Mouse (Mus musculus) cortical plate, adult 2 months (tissue): ENCODE results near the gene Hvcn1. TPM values are rescaled to one million over a fixed set of nuclear protein-coding genes. Genes with fewer than 3 reads are reported as not detected.
"Not testable (repeated sequence)": the region's sequence is repeated elsewhere in the genome, so short reads cannot be mapped to it uniquely, and the experiment has no call there.

ENCODE experiments used
- H3K27ac ChIP-seq: fragments of 200-500 bp; 2 replicates; pipeline ENCODE4 v1.5.1; 2012; ENCODE audit warnings: low read length, control low read depth, inconsistent platforms; ENCODE audit not compliant: insufficient read depth
- H3K4me1 ChIP-seq: fragments of 200-500 bp; 2 replicates; pipeline ENCODE4 v1.6.1; 2011; ENCODE audit warnings: low read length; ENCODE audit not compliant: control insufficient read depth, insufficient read depth
- H3K4me3 ChIP-seq: fragments of 200-500 bp; 2 replicates; pipeline ENCODE4 v1.5.1; 2011; ENCODE audit warnings: mild to moderate bottlenecking, low read length, control low read depth; ENCODE audit not compliant: insufficient read depth
- CTCF ChIP-seq: fragments of 200-500 bp; IDR thresholded peaks from 2 replicates; pipeline ENCODE4 v1.5.1; 2011; ENCODE audit warnings: mild to moderate bottlenecking, control low read depth, low read length; ENCODE audit not compliant: insufficient read depth; ENCODE audit errors: extremely low read depth
- POLR2A ChIP-seq: fragments of 200-500 bp; IDR thresholded peaks from 2 replicates; pipeline ENCODE4 v1.6.1; 2011; ENCODE audit warnings: mild to moderate bottlenecking, low read length, control low read depth; ENCODE audit not compliant: insufficient read depth; ENCODE audit errors: extremely low read depth
- polyA plus RNA-seq: library from polyadenylated mRNA; depleted of rRNA; stranded (reverse); fragments of >200 nt; gene quantifications from 2 replicates; pipeline ENCODE4 v1.2.3, GENCODE M21; 2012

The Hvcn1 gene
- polyA plus RNA-seq, 1 experiment = 3.6 TPM

DNA sequence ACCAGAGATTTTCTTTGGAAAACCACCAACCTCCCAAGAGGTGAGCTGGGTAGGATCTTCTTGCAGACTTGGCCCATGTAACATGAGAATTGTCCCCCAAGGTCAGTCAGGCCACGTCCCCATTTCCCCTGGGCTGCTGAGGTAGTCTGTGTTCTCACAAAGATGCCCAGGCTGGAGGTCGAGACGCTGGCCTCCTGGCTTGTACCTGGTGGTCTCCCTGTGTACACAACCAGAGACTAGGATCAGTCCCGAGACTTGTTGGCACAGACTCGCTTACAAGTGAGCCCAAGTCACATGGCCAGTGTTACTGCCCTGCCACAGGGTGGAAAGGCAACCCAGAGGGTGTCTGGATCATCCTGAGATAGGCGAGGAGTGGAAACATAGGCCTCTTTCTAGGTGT, 4.7 kb upstream of the Hvcn1 start:
- Histone ChIP-seq H3K4me1 (no peaks in the 10 kb centered on the region), H3K27ac (no peak overlapping the region), H3K4me3 (no peak overlapping the region)
- TF ChIP-seq POLR2A (no peak), CTCF (no peak)

- Histone ChIP-seq H3K27ac (no peak overlapping the region), H3K4me3 (no peak overlapping the region), H3K4me1 (no peaks in the 10 kb centered on the region)
- TF ChIP-seq POLR2A = no peak
- no peak for TF ChIP-seq CTCF
Measured at GRCm38 (mm10) chr5:122204180-122204579, 2.4 kb upstream of the Hvcn1 start.

DNA sequence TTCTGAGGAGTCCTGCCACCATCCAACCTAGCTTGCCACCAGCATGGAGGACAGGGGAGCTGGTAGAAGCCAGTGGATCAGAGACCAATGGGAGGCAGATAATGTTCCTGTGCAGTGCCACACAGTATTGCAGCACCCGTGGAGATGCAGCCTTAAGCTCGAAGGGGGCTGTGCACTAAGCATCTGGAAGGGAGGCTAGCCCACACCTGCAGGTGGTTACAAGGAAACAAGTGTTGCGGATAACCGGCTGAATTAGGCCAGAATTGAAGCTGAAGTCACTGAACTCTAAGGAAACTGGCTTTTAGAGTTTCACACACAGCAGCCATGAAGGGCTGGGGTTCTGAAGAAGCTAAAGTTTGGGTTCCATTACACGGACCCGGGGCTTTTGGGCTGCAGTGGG, 2.3 kb downstream of the Hvcn1 start:
- no peak for TF ChIP-seq POLR2A
- no peak for TF ChIP-seq CTCF
- Histone ChIP-seq H3K4me1 (no peaks in the 10 kb centered on the region), H3K4me3 (no peak overlapping the region), H3K27ac (no peak overlapping the region)

GRCm38 (mm10) chr5:122209591-122210368, 3.2 kb downstream of the Hvcn1 start:
- H3K4me3 ChIP-seq = no peak overlapping the region
- TF ChIP-seq POLR2A = no peak
- no peak for TF ChIP-seq CTCF
- no peaks in the 10 kb centered on the region for H3K4me1 ChIP-seq
- no peak overlapping the region for H3K27ac ChIP-seq

GRCm38 (mm10) chr5:122210890-122211289, 4.3 kb downstream of the Hvcn1 start:
- H3K27ac ChIP-seq = no peak overlapping the region
- no peaks in the 10 kb centered on the region for H3K4me1 ChIP-seq
- no peak for TF ChIP-seq CTCF
- TF ChIP-seq POLR2A = no peak
- no peak overlapping the region for H3K4me3 ChIP-seq

GRCm38 (mm10) chr5:122212125-122212524, 5.5 kb downstream of the Hvcn1 start:
- TF ChIP-seq CTCF (no peak), POLR2A (no peak)

DNA sequence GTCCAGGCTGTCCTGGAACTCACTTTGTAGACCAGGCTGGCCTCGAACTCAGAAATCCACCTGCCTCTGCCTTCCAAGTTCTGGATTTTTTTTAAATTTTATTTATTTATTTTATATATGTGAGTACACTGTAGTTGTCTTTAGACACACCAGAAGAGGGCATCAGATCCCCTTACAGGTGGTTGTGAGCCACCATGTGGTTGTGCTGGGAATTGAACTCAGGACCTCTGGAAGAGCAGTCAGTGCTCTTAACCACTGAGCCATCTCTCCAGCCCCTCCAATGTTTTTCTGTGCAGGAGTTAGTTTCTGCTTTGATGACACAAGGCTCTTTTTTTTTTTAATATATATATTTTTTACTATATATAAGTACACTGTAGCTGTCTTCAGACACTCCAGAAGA, 6.2 kb downstream of the Hvcn1 start:
- not testable (repeated sequence) for H3K4me3 ChIP-seq, H3K27ac ChIP-seq, H3K4me1 ChIP-seq

More at GRCm38 (mm10) chr5:122212125-122212524, 5.5 kb downstream of the Hvcn1 start:
- Histone ChIP-seq H3K4me1 (no peaks in the 10 kb centered on the region), H3K4me3 (no peak overlapping the region), H3K27ac (no peak overlapping the region)

- Histone ChIP-seq H3K27ac (no peak overlapping the region), H3K4me3 (no peak overlapping the region), H3K4me1 (no peaks in the 10 kb centered on the region)
- no peak for TF ChIP-seq POLR2A
- TF ChIP-seq CTCF = no peak
Measured at GRCm38 (mm10) chr5:122213861-122214260, 7.3 kb downstream of the Hvcn1 start.

DNA sequence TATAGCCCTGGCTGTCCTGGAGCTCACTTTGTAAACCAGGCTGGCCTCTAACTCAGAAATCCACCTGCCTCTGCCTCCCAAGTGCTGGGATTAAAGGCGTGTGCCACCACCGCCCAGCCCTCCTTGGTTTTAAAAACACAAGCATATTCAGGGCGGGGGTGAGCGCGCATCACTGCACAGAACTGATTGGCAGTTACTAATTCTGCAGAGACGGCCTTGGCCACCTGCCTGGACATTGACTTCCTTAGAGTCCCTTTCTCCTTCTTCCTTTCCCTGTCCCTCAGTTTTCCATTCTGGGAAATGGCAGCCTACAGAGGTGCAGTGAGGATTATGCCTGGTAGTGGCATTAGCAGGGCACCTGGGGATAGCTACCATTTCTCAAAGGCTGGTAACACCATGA, 11.0 kb downstream of the Hvcn1 start:
- no peaks in the 10 kb centered on the region for H3K4me1 ChIP-seq
- H3K4me3 ChIP-seq = no peak overlapping the region
- TF ChIP-seq CTCF (no peak), POLR2A (no peak)
- no peak overlapping the region for H3K27ac ChIP-seq

DNA sequence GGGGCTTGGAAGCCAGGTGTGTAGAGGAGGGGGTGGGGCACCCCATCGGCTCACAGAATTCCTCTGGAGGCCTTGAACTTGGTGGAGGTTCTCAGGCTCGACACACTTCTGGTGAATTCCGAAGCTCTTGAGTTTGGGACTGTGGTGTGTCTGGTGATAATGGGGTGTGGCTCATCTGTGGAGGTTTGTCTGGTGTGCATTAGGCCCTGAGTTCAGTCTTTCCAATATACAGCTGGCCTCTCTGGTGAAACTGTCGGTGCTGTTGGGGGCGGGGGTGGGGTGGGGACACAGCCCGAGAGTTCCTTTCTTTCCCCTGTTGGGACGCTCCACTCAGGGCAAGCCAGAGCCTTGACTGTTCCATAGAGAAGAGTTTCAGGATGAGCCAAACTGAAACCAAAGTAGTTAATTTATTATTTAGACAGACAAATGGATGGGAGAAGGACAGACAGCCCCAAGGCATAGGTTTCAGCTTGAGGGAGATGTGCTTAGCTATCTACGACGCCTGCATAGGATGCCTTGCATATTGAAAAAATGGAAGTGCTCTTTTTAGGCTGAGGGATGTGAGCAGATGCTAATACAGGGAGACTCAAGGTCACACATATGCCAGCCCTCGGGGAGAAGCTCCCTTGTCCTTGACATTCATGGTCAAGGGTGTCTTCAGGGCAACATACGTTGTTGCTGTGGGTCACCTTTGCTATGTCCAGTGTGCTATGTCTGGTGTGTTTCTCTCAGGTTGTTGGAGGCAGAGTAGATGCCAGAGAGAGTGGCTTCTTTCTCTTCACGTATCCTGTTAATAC, 11.7 kb downstream of the Hvcn1 start:
- Histone ChIP-seq H3K4me3 (no peak overlapping the region), H3K4me1 (no peaks in the 10 kb centered on the region), H3K27ac (no peak overlapping the region)
- no peak for TF ChIP-seq CTCF
- no peak for TF ChIP-seq POLR2A
